Mouse (Mus musculus): ENCODE data around the gene Fam43a. TPM values are rescaled to one million over a fixed set of nuclear protein-coding genes. Genes with fewer than 3 reads are reported as not detected.

The Fam43a gene
- total and polyA plus RNA-seq, 2 experiments from 2014 or later: 14.4 to 28.8 TPM

DNA sequence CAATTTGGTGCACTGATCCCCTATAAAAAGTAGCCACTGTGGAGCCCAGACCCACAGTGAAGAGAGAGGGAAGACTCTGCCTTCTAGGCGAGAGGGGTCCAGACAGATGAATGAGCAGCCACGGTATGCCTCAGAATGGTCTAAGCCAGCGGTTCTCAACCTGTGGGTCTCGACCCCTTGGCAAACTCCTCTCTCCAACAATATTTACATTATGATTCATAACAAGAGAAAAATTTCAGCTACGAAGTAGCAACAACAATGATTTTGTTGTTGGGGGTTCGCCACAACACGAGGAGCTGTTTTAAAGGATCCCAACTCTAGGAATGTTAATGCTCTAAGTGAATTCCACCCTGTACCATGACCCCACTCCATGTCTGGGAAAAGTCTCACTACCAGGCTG is 13.6 kb downstream of the Fam43a start:
- no peak for TF ChIP-seq CTCF (IDR thresholded peaks at IDR 0.05; ENCODE audit: low read depth)
- ATAC-seq (no peak), DNase-seq (ENCODE audit: low spot score) (no peak)
- Histone ChIP-seq H3K4me1 (ENCODE audit: insufficient read depth, low read length) (no peaks in the 10 kb centered on the region), H3K27ac (no peak overlapping the region), H3K9ac (replicated peaks; ENCODE audit: low read length) (no peak overlapping the region), H3K36me3 (ENCODE audit: insufficient read depth, low read length) (no peaks in the 10 kb centered on the region), H3K27me3 (ENCODE audit: insufficient read depth, low read length) (no peaks in the 10 kb centered on the region), H3K4me3 (ENCODE audit: low read length) (no peak overlapping the region), H3K4me2 (ENCODE audit: low read depth, low read length) (no peak overlapping the region), H3K9me3 (ENCODE audit: low read length) (no peaks in the 10 kb centered on the region)
- 85% methylated on average over 7 of the region's 7 CpGs for whole genome bisulfite sequencing

DNA sequence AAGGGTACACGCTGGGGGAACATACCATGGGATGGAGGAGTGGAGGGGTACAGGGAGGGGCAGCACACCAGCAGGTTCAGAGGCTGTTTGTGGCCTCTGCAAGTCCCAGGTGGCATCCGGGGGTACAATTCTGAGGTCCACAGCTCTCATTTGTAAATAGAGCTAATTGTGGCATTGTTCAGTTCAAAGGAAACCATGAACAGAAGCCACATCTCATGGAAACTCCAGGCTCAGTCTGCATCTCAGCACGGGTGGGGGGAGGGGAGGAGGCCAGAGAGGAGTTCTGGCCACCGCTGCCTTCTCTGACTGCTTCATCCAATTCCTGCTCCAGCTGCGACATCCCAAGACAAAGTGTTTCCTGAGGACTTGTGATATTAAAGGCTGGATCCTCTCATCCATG is 14.6 kb downstream of the Fam43a start:
- Histone ChIP-seq H3K36me3 (ENCODE audit: insufficient read depth, low read length) (no peaks in the 10 kb centered on the region), H3K9ac (replicated peaks; ENCODE audit: low read length) (no peak overlapping the region), H3K4me2 (ENCODE audit: low read depth, low read length) (no peak overlapping the region), H3K9me3 (ENCODE audit: low read length) (no peaks in the 10 kb centered on the region), H3K27me3 (ENCODE audit: insufficient read depth, low read length) (no peaks in the 10 kb centered on the region), H3K4me1 (ENCODE audit: insufficient read depth, low read length) (no peaks in the 10 kb centered on the region), H3K27ac (no peak overlapping the region), H3K4me3 (ENCODE audit: low read length) (no peak overlapping the region)
- no peak for ATAC-seq
- 29% methylated on average over 5 of the region's 5 CpGs for WGBS
- TF ChIP-seq CTCF (IDR thresholded peaks at IDR 0.05; ENCODE audit: low read depth): no peak
- no peak for DNase-seq (ENCODE audit: low spot score)

DNA sequence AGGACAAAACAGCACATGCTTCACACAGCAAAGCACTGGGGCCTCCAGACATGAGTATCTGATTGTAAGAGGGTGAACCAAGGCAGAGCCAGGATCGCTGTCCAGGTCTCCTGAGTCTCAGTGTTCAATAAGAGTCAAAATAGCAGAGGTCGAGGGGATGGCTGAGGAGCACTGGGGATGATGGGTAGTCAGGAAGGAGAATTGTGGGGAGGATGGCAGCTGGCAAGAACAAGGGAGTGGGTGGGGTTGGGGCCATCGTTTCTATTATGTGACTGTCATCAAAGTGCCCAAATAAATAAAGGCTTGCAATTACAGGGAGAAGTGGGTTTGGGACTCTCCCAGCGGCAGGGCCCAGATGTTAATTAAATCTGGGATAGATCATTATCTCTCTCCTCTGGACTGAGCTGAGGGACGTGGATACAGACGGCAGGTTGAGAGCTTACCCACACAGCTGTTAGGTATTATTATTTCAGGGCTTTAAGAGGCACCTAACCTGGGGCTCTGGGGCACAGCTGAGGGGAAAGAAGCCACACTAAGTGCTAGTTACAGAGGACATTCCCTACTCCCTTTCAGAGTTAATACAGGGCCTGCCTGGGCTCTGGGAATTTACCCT is 15.3 kb downstream of the Fam43a start:
- Histone ChIP-seq H3K9ac (replicated peaks; ENCODE audit: low read length) (no peak overlapping the region), H3K36me3 (ENCODE audit: insufficient read depth, low read length) (no peaks in the 10 kb centered on the region), H3K4me3 (ENCODE audit: low read length) (no peak overlapping the region), H3K9me3 (ENCODE audit: low read length) (no peaks in the 10 kb centered on the region), H3K4me2 (ENCODE audit: low read depth, low read length) (no peak overlapping the region), H3K4me1 (ENCODE audit: insufficient read depth, low read length) (no peaks in the 10 kb centered on the region), H3K27me3 (ENCODE audit: insufficient read depth, low read length) (no peaks in the 10 kb centered on the region), H3K27ac (no peak overlapping the region)
- ATAC-seq (no peak), DNase-seq (ENCODE audit: low spot score) (no peak)
- no peak for TF ChIP-seq CTCF (IDR thresholded peaks at IDR 0.05; ENCODE audit: low read depth)
- 21% methylated on average over 6 of the region's 6 CpGs for WGBS

DNA sequence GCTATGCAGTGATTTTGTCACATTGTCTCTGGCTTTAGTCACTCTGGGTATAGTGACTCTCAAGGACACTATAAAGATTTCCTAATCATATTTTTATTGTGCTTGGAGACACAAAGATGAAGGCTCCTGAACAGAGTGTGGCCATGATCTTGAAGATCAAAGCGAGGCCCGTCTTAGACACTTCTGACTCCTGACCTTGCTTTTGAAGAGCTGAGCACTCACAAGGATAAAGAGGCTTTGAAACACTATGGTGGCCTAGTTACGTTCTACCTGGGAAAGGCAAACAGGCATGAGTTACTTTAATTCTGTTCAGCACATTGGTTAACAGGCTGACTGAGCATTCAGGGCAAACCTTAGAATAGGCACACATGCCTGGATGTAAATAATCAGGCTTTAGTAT is 16.8 kb downstream of the Fam43a start:
- Histone ChIP-seq H3K9ac (replicated peaks; ENCODE audit: low read length) (no peak overlapping the region), H3K4me1 (ENCODE audit: insufficient read depth, low read length) (no peaks in the 10 kb centered on the region), H3K4me3 (ENCODE audit: low read length) (no peak overlapping the region), H3K27ac (no peak overlapping the region), H3K4me2 (ENCODE audit: low read depth, low read length) (no peak overlapping the region), H3K36me3 (ENCODE audit: insufficient read depth, low read length) (no peaks in the 10 kb centered on the region), H3K27me3 (ENCODE audit: insufficient read depth, low read length) (no peaks in the 10 kb centered on the region), H3K9me3 (ENCODE audit: low read length) (no peaks in the 10 kb centered on the region)
- TF ChIP-seq CTCF (IDR thresholded peaks at IDR 0.05; ENCODE audit: low read depth): no peak
- ATAC-seq (no peak), DNase-seq (ENCODE audit: low spot score) (no peak)
- 86% methylated on average over 3 of the region's 3 CpGs for WGBS

- ATAC-seq (no peak), DNase-seq (ENCODE audit: low spot score) (no peak)
- no peak for TF ChIP-seq CTCF (IDR thresholded peaks at IDR 0.05; ENCODE audit: low read depth)
- Histone ChIP-seq H3K4me2 (ENCODE audit: low read depth, low read length) (no peak overlapping the region), H3K36me3 (ENCODE audit: insufficient read depth, low read length) (no peaks in the 10 kb centered on the region), H3K27me3 (ENCODE audit: insufficient read depth, low read length) (no peaks in the 10 kb centered on the region), H3K4me3 (ENCODE audit: low read length) (no peak overlapping the region), H3K9me3 (ENCODE audit: low read length) (no peaks in the 10 kb centered on the region), H3K27ac (no peak overlapping the region), H3K9ac (replicated peaks; ENCODE audit: low read length) (no peak overlapping the region), H3K4me1 (ENCODE audit: insufficient read depth, low read length) (no peaks in the 10 kb centered on the region)
- 86% methylated on average over 7 of the region's 7 CpGs for WGBS
Observed at GRCm38 (mm10) chr16:30623645-30624044, 24.1 kb downstream of the Fam43a start.

DNA sequence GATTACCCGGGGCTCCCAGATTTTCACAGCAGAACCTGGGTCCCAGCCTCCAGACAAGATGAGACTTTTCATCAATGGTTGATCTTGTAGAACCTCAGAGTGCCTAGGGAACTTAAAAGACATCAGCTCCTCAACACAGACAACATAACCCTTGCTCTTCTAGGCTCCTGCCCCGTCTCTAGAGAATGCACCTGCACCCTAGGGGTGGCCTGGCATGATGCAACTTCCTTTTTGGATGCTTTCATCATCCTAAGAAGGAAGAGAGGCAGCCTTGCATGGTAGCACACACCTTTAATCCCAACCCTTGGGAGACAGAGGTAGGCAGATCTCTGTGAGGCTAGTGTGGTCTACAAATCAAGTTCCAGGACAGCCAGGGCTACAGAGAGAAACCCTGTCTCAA is 25.1 kb downstream of the Fam43a start:
- Histone ChIP-seq H3K4me3 (ENCODE audit: low read length) (no peak overlapping the region), H3K4me2 (ENCODE audit: low read depth, low read length) (no peak overlapping the region), H3K36me3 (ENCODE audit: insufficient read depth, low read length) (no peaks in the 10 kb centered on the region), H3K4me1 (ENCODE audit: insufficient read depth, low read length) (no peaks in the 10 kb centered on the region), H3K27me3 (ENCODE audit: insufficient read depth, low read length) (no peaks in the 10 kb centered on the region), H3K27ac (no peak overlapping the region), H3K9me3 (ENCODE audit: low read length) (no peaks in the 10 kb centered on the region), H3K9ac (replicated peaks; ENCODE audit: low read length) (no peak overlapping the region)
- no peak for TF ChIP-seq CTCF (IDR thresholded peaks at IDR 0.05; ENCODE audit: low read depth)
- 84% methylated on average over 2 of the region's 2 CpGs for WGBS
- ATAC-seq: no peak
- DNase-seq (ENCODE audit: low spot score): no peak

- Histone ChIP-seq H3K36me3 (ENCODE audit: insufficient read depth, low read length) (no peaks in the 10 kb centered on the region), H3K9ac (replicated peaks; ENCODE audit: low read length) (no peak overlapping the region), H3K4me1 (ENCODE audit: insufficient read depth, low read length) (no peaks in the 10 kb centered on the region), H3K4me2 (ENCODE audit: low read depth, low read length) (no peak overlapping the region), H3K27ac (no peak overlapping the region), H3K27me3 (ENCODE audit: insufficient read depth, low read length) (no peaks in the 10 kb centered on the region), H3K4me3 (ENCODE audit: low read length) (no peak overlapping the region), H3K9me3 (ENCODE audit: low read length) (no peaks in the 10 kb centered on the region)
- WGBS: 45% methylated on average over 11 of the region's 11 CpGs
- peak; percentile 66 for ATAC-seq
- peak; percentile 53 for DNase-seq (ENCODE audit: low spot score)
- TF ChIP-seq CTCF (IDR thresholded peaks at IDR 0.05; ENCODE audit: low read depth): no peak
Observed at GRCm38 (mm10) chr16:30627586-30628337, 28.2 kb downstream of the Fam43a start.
